In genomic region chr8:116373063-116373462, GRCm38 (mm10) we compare ENCODE assay signal across 10 mouse cellular contexts.
DNase-seq lines count a peak whose midpoint lies in the region; ATAC-seq and TF ChIP-seq lines count a peak whose summit lies in the region.
"Had no signal": no experiment of that assay in that cellular context is flagged by ENCODE, and none has a peak within 500 bp of the region (broad histone marks: within the 10 kb centered on the region; RNA-seq: fewer than 3 reads in every experiment).

No protein-coding gene starts in this region.

- ATAC-seq in midbrain, postnatal 0 days (ENCODE audit: low FRiP score): no peak
- peak; percentile 72 for ATAC-seq in megakaryocyte progenitor cell, adult 5-6 weeks (replicated peaks; ENCODE audit: poor library complexity)
- no peak for ATAC-seq in forebrain, embryonic 15.5 days (replicated peaks)

- no peaks in the 10 kb centered on the region for H3K36me3 ChIP-seq in midbrain, postnatal 0 days (ENCODE audit: insufficient read depth, low read length)
- no peaks in the 10 kb centered on the region for H3K36me3 ChIP-seq in midbrain, embryonic 10.5 days
- H3K36me3 ChIP-seq in forebrain, embryonic 15.5 days: no peaks in the 10 kb centered on the region
- H3K36me3 ChIP-seq: limb, embryonic 15.5 days; neural tube, embryonic 15.5 days had no signal

- peak overlapping the region; percentile 37 for H3K4me3 ChIP-seq in gastrocnemius, adult 2 months
- no peak overlapping the region for H3K4me3 ChIP-seq in midbrain, postnatal 0 days (ENCODE audit: low read depth, low read length)
- H3K4me3 ChIP-seq in midbrain, embryonic 10.5 days: no peak overlapping the region
- H3K4me3 ChIP-seq in forebrain, embryonic 15.5 days: no peak overlapping the region
- H3K4me3 ChIP-seq: limb, embryonic 15.5 days; neural tube, embryonic 15.5 days had no signal

- H3K4me2 ChIP-seq in midbrain, postnatal 0 days (ENCODE audit: low read depth, low read length, poor library complexity, severe bottlenecking): no peak overlapping the region
- no peak overlapping the region for H3K4me2 ChIP-seq in forebrain, embryonic 15.5 days (replicated peaks)
- H3K4me2 ChIP-seq: limb, embryonic 15.5 days; neural tube, embryonic 15.5 days had no signal

- 75% methylated on average over 4 of the region's 4 CpGs for WGBS in midbrain, postnatal 0 days
- 85% methylated on average over 4 of the region's 4 CpGs for WGBS in midbrain, embryonic 10.5 days
- WGBS in forebrain, embryonic 15.5 days: 75% methylated on average over 4 of the region's 4 CpGs

- intact Hi-C loops in gastrocnemius, adult 2 months (cut with DNase I): no loop called here
- intact Hi-C loops in gastrocnemius, postnatal 36 days (cut with DNase I): no loop called here

- H3K27ac ChIP-seq in gastrocnemius, adult 2 months: peak overlapping the region; percentile 43
- H3K27ac ChIP-seq in midbrain, postnatal 0 days (ENCODE audit: low read depth, low read length): no peak overlapping the region
- no peak overlapping the region for H3K27ac ChIP-seq in midbrain, embryonic 10.5 days (replicated peaks)
- H3K27ac ChIP-seq in forebrain, embryonic 15.5 days (replicated peaks): no peak overlapping the region
- H3K27ac ChIP-seq: limb, embryonic 15.5 days; neural tube, embryonic 15.5 days had no signal

- H3K27me3 ChIP-seq in midbrain, postnatal 0 days (ENCODE audit: insufficient read depth, low read length): no peaks in the 10 kb centered on the region
- H3K27me3 ChIP-seq in midbrain, embryonic 10.5 days (ENCODE audit: low read depth, poor library complexity, severe bottlenecking): no peaks in the 10 kb centered on the region
- no peaks in the 10 kb centered on the region for H3K27me3 ChIP-seq in forebrain, embryonic 15.5 days
- H3K27me3 ChIP-seq: limb, embryonic 15.5 days; neural tube, embryonic 15.5 days had no signal

- no peaks in the 10 kb centered on the region for H3K9me3 ChIP-seq in midbrain, postnatal 0 days (ENCODE audit: low read length)
- H3K9me3 ChIP-seq in midbrain, embryonic 10.5 days (replicated peaks): no peaks in the 10 kb centered on the region
- no peaks in the 10 kb centered on the region for H3K9me3 ChIP-seq in forebrain, embryonic 15.5 days
- H3K9me3 ChIP-seq: limb, embryonic 15.5 days; neural tube, embryonic 15.5 days had no signal

- peak; percentile 46 for TF ChIP-seq CTCF in gastrocnemius, adult 2 months (IDR thresholded peaks at IDR 0.05)
- peak; percentile 53 for TF ChIP-seq CTCF in midbrain, postnatal 0 days (IDR thresholded peaks at IDR 0.05)

- H3K4me1 ChIP-seq in midbrain, postnatal 0 days (ENCODE audit: insufficient read depth, low read length): no peaks in the 10 kb centered on the region
- H3K4me1 ChIP-seq in midbrain, embryonic 10.5 days: peaks cover 41% of the 10 kb centered on the region
- 0 out of 2 replicates have a peak, but pooled peaks cover 8% of the 10 kb centered on the region for H3K4me1 ChIP-seq in forebrain, embryonic 15.5 days
- H3K4me1 ChIP-seq: limb, embryonic 15.5 days; neural tube, embryonic 15.5 days had no signal

- H3K9ac ChIP-seq in midbrain, postnatal 0 days (replicated peaks; ENCODE audit: low read length, poor library complexity, severe bottlenecking): no peak overlapping the region
- no peak overlapping the region for H3K9ac ChIP-seq in forebrain, embryonic 15.5 days (replicated peaks)
- H3K9ac ChIP-seq: limb, embryonic 15.5 days; neural tube, embryonic 15.5 days had no signal

- DNase-seq in gastrocnemius, adult 2 months: peak; percentile 31
- no peak for DNase-seq in gastrocnemius, postnatal 10 days
- no peak for DNase-seq in midbrain, postnatal 0 days (ENCODE audit: low spot score)
- DNase-seq in midbrain, embryonic 10.5 days (ENCODE audit: low spot score): no peak
- peak; percentile 39 to 54 for DNase-seq in cerebellum, adult 18-20 months
- DNase-seq in gastrocnemius, postnatal 36 days: no peak

Comparison
In these comparisons a context has a peak if more than half of its experiments do, and no peak if none do; other contexts are left out.
1. DNase-seq: peak in gastrocnemius, adult 2 months (single experiment) and cerebellum, adult 18-20 months (2 of 2); none in gastrocnemius, postnatal 10 days (single experiment), midbrain, postnatal 0 days (single experiment), midbrain, embryonic 10.5 days (single experiment) and gastrocnemius, postnatal 36 days (0 of 2).